ENCODE assay signal across 8 mouse cellular contexts in genomic region chr7:100974135-100974903, GRCm38 (mm10). TPM values are rescaled to one million over a fixed set of nuclear protein-coding genes. Genes with fewer than 3 reads are reported as not detected.
DNase-seq lines count a peak whose midpoint lies in the region; ATAC-seq and TF ChIP-seq lines count a peak whose summit lies in the region.
"Had no signal": no experiment of that assay in that cellular context is flagged by ENCODE, and none has a peak within 500 bp of the region (broad histone marks: within the 10 kb centered on the region; RNA-seq: fewer than 3 reads in every experiment).

Gene P2ry6 (minus strand): TSS chr7:100974649.

- peak within 1 kb of the TSS; percentile 45 for H3K4me3 ChIP-seq in testis, adult 2 months (ENCODE audit: control insufficient read depth, low read depth, low read length)
- H3K4me3 ChIP-seq in forebrain, embryonic 10.5 days, result peak within 1 kb of the TSS; percentile 50
- peak within 1 kb of the TSS; percentile 37 for H3K4me3 ChIP-seq in intestine, embryonic 14.5 days (ENCODE audit: low read depth, low read length)
- peak within 1 kb of the TSS; percentile 53 for H3K4me3 ChIP-seq in megakaryocyte, embryonic 14.5 days (replicated peaks)
- H3K4me3 ChIP-seq: myocyte had no signal

- no peak for TF ChIP-seq POLR2A in testis, adult 2 months (IDR thresholded peaks at IDR 0.05; ENCODE audit: control insufficient read depth, low read depth, low read length)

- peak within 1 kb of the TSS; percentile 57 for H3K4me2 ChIP-seq in intestine, embryonic 14.5 days (ENCODE audit: low read length)

- H3K27ac ChIP-seq in testis, adult 2 months (ENCODE audit: control insufficient read depth, insufficient read depth, low read depth, low read length), result no peak within 1 kb of the TSS
- H3K27ac ChIP-seq in forebrain, embryonic 10.5 days, result 0 out of 2 replicates have a peak within 1 kb of the TSS, but pooled peaks have one; percentile 44
- no peak within 1 kb of the TSS for H3K27ac ChIP-seq in intestine, embryonic 14.5 days (ENCODE audit: low read depth)

- no peaks in the 10 kb centered on the region for H3K9me3 ChIP-seq in forebrain, embryonic 10.5 days
- H3K9me3 ChIP-seq in intestine, embryonic 14.5 days (ENCODE audit: control insufficient read depth, low read length), result no peaks in the 10 kb centered on the region
- no peaks in the 10 kb centered on the region for H3K9me3 ChIP-seq in megakaryocyte, embryonic 14.5 days

- peak; percentile 68 for ATAC-seq in intestine, embryonic 14.5 days (replicated peaks; ENCODE audit: low FRiP score, low TSS enrichment, low read depth)

- no peak for TF ChIP-seq CTCF in testis, adult 2 months (IDR thresholded peaks at IDR 0.05; ENCODE audit: control insufficient read depth, insufficient read depth, insufficient replicate concordance, low read depth, low read length)

- WGBS in forebrain, embryonic 10.5 days, result 5% methylated on average over 36 of the region's 36 CpGs
- 4% methylated on average over 35 of the region's 36 CpGs for WGBS in intestine, embryonic 14.5 days

- peaks cover 12% of the 10 kb centered on the region for H3K4me1 ChIP-seq in testis, adult 2 months (ENCODE audit: control insufficient read depth, insufficient read depth, low read length)
- H3K4me1 ChIP-seq in forebrain, embryonic 10.5 days, result peaks cover 12% of the 10 kb centered on the region
- H3K4me1 ChIP-seq in intestine, embryonic 14.5 days (replicated peaks; ENCODE audit: control insufficient read depth, insufficient read depth, low read length), result peaks cover 17% of the 10 kb centered on the region
- peaks cover 37% of the 10 kb centered on the region for H3K4me1 ChIP-seq in megakaryocyte, embryonic 14.5 days

- no peaks in the 10 kb centered on the region for H3K36me3 ChIP-seq in testis, adult 2 months (ENCODE audit: control insufficient read depth, insufficient read depth, low read length)
- H3K36me3 ChIP-seq in forebrain, embryonic 10.5 days (replicated peaks), result no peaks in the 10 kb centered on the region
- H3K36me3 ChIP-seq in intestine, embryonic 14.5 days (ENCODE audit: control insufficient read depth, insufficient read depth, low read length), result no peaks in the 10 kb centered on the region
- no peaks in the 10 kb centered on the region for H3K36me3 ChIP-seq in megakaryocyte, embryonic 14.5 days (replicated peaks; ENCODE audit: low read length)

- no peak for DNase-seq in testis, postnatal 14 days (ENCODE audit: low spot score)
- DNase-seq in forebrain, embryonic 10.5 days (ENCODE audit: extremely low spot score, low spot score), result no peak
- DNase-seq in intestine, embryonic 14.5 days (ENCODE audit: low spot score), result no peak
- DNase-seq in frontal cortex, postnatal 14 days (ENCODE audit: low spot score in 2 of 2), result no peak
- DNase-seq in spleen, postnatal 10 days (ENCODE audit: low spot score in 2 of 2), result no peak

- peak within 1 kb of the TSS; percentile 25 for H3K9ac ChIP-seq in intestine, embryonic 14.5 days (ENCODE audit: low read length)

- H3K27me3 ChIP-seq in testis, adult 2 months (ENCODE audit: control insufficient read depth, insufficient read depth, low read length), result no peaks in the 10 kb centered on the region
- H3K27me3 ChIP-seq in forebrain, embryonic 10.5 days (ENCODE audit: poor library complexity, severe bottlenecking), result peaks cover 62% of the 10 kb centered on the region
- H3K27me3 ChIP-seq in intestine, embryonic 14.5 days (replicated peaks; ENCODE audit: control insufficient read depth, insufficient read depth, low read length), result peaks cover 30% of the 10 kb centered on the region
- H3K27me3 ChIP-seq in megakaryocyte, embryonic 14.5 days (replicated peaks), result peaks cover 83% of the 10 kb centered on the region

RNA-seq across cellular contexts. Expression of gene P2ry6, which starts in this region (rescaled TPM):
- 2.1 and 2.9 TPM in 2 replicates for polyA plus RNA-seq in testis, adult 2 months (2012; rRNA removed)
- polyA plus RNA-seq in forebrain, embryonic 10.5 days (2016; fragmentation: Nextera tagmentation; extraction: Ambion mirVana), result 1.5 and 2.0 TPM in 2 replicates
- polyA plus RNA-seq in intestine, embryonic 14.5 days (2014; fragmentation: Nextera tagmentation; extraction: Ambion mirVana), result 11.1 and 11.9 TPM in 2 replicates
- 7.0 and 20.0 TPM in 2 replicates for polyA plus RNA-seq in megakaryocyte, embryonic 14.5 days (2012; ENCODE audit: insufficient read depth, low replicate concordance)
